In the genomic region with DNA sequence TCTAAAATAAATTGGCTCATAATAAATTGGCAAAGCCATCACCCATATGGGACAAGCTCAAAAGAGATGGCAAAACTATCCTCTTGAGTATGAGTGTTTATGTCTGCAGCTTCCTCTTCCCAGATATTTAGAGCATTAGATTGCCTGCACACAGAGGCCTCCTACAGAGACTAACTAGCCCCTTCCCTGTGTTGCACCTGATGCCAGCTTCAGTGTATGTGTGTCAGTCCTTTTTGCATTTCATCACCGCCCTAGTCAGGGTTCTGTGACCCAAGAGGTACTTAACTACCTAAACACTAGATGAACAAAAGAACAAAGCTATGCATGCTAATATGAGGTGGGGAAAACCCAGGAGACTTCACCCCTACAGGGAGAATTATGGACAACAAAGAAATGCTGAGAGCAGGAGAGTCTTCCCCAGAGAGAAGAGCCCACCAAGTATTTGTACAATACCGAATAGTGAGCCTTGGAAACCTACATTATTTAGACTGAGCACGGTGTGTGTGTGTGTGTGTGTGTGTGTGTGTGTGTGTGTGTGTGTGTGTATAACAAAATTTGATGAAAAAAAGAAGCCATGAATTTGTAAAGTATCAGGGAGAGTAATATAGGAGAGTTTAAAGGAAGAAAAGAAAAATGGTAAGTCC, we compare ENCODE assay signal across 27 mouse cellular contexts.
DNase-seq lines count a peak whose midpoint lies in the region; ATAC-seq lines count a peak whose summit lies in the region.
"Had no signal": no experiment of that assay in that cellular context is flagged by ENCODE, and none has a peak within 500 bp of the region (broad histone marks: within the 10 kb centered on the region; RNA-seq: fewer than 3 reads in every experiment).

No protein-coding gene starts in this region.

- ATAC-seq in forebrain, embryonic 11.5 days (replicated peaks; ENCODE audit: low FRiP score): peak; percentile 55; the same call in 1 of the 2 replicates
- ATAC-seq in forebrain, embryonic 15.5 days (replicated peaks): no peak
- ATAC-seq in hindbrain, embryonic 13.5 days (ENCODE audit: low FRiP score): peak; percentile 61; the same call in 1 of the 2 replicates
- ATAC-seq in hindbrain, embryonic 16.5 days: no peak
- ATAC-seq in neural tube, embryonic 11.5 days (ENCODE audit: insufficient read depth, low FRiP score, low TSS enrichment): 0 out of 2 replicates have a peak, but pooled peaks have one; percentile 31
- ATAC-seq: forebrain, postnatal 0 days had no signal

- no peaks in the 10 kb centered on the region for H3K27me3 ChIP-seq in forebrain, embryonic 11.5 days (ENCODE audit: control insufficient read depth, insufficient read depth, low read length)
- H3K27me3 ChIP-seq in forebrain, embryonic 15.5 days: no peaks in the 10 kb centered on the region
- H3K27me3 ChIP-seq in hindbrain, embryonic 13.5 days: no peaks in the 10 kb centered on the region
- H3K27me3 ChIP-seq in hindbrain, embryonic 16.5 days (replicated peaks; ENCODE audit: control insufficient read depth, insufficient read depth, low read length): no peaks in the 10 kb centered on the region
- no peaks in the 10 kb centered on the region for H3K27me3 ChIP-seq in neural tube, embryonic 11.5 days (ENCODE audit: control insufficient read depth, insufficient read depth, low read length)
- H3K27me3 ChIP-seq: CH12.LX; kidney, embryonic 15.5 days; limb, embryonic 12.5 days; liver, embryonic 15.5 days had no signal

- no peak overlapping the region for H3K4me2 ChIP-seq in forebrain, embryonic 11.5 days (ENCODE audit: low read depth, low read length, severe bottlenecking)
- H3K4me2 ChIP-seq in forebrain, embryonic 15.5 days (replicated peaks): no peak overlapping the region
- no peak overlapping the region for H3K4me2 ChIP-seq in hindbrain, embryonic 13.5 days
- no peak overlapping the region for H3K4me2 ChIP-seq in hindbrain, embryonic 16.5 days (ENCODE audit: low read length)
- no peak overlapping the region for H3K4me2 ChIP-seq in neural tube, embryonic 11.5 days (ENCODE audit: low read depth)
- H3K4me2 ChIP-seq: hindbrain, embryonic 14.5 days; kidney, embryonic 15.5 days; limb, embryonic 12.5 days; liver, embryonic 15.5 days; lung, embryonic 14.5 days had no signal

- H3K9ac ChIP-seq in forebrain, embryonic 11.5 days (ENCODE audit: low read length): no peak overlapping the region
- H3K9ac ChIP-seq in forebrain, embryonic 15.5 days (replicated peaks): no peak overlapping the region
- no peak overlapping the region for H3K9ac ChIP-seq in hindbrain, embryonic 13.5 days
- H3K9ac ChIP-seq in hindbrain, embryonic 16.5 days (ENCODE audit: low read depth, low read length): no peak overlapping the region
- no peak overlapping the region for H3K9ac ChIP-seq in neural tube, embryonic 11.5 days (ENCODE audit: low read length)
- H3K9ac ChIP-seq: forebrain, postnatal 0 days; hindbrain, embryonic 14.5 days; kidney, embryonic 15.5 days; limb, embryonic 12.5 days; liver, embryonic 15.5 days; lung, embryonic 14.5 days had no signal

- H3K4me1 ChIP-seq in forebrain, embryonic 11.5 days (replicated peaks; ENCODE audit: control insufficient read depth, insufficient read depth, low read length): no peaks in the 10 kb centered on the region
- H3K4me1 ChIP-seq in forebrain, embryonic 15.5 days: no peaks in the 10 kb centered on the region
- H3K4me1 ChIP-seq in hindbrain, embryonic 13.5 days (replicated peaks): no peaks in the 10 kb centered on the region
- H3K4me1 ChIP-seq in hindbrain, embryonic 16.5 days (ENCODE audit: control insufficient read depth, insufficient read depth, low read depth, low read length): no peaks in the 10 kb centered on the region
- H3K4me1 ChIP-seq in neural tube, embryonic 11.5 days (ENCODE audit: control insufficient read depth, insufficient read depth, low read length): no peaks in the 10 kb centered on the region
- H3K4me1 ChIP-seq: limb, embryonic 12.5 days; liver, embryonic 15.5 days had no signal

- no peak overlapping the region for H3K4me3 ChIP-seq in forebrain, embryonic 11.5 days (ENCODE audit: low read depth, low read length)
- H3K4me3 ChIP-seq in forebrain, embryonic 15.5 days: no peak overlapping the region
- H3K4me3 ChIP-seq in hindbrain, embryonic 13.5 days: no peak overlapping the region
- H3K4me3 ChIP-seq in hindbrain, embryonic 16.5 days (ENCODE audit: low read length): no peak overlapping the region
- H3K4me3 ChIP-seq in neural tube, embryonic 11.5 days (ENCODE audit: low read depth, low read length): no peak overlapping the region
- H3K4me3 ChIP-seq: erythroblast, embryonic 14.5 days; kidney, embryonic 15.5 days; left cerebral cortex, adult 2 months; limb, embryonic 12.5 days; liver, embryonic 15.5 days; myocyte had no signal

- DNase-seq in forebrain, embryonic 11.5 days (ENCODE audit: low spot score): no peak
- no peak for DNase-seq in neural tube, embryonic 11.5 days (ENCODE audit: low spot score)
- DNase-seq in neural tube, embryonic 10.5 days (ENCODE audit: extremely low spot score, low spot score): no peak
- peak; percentile 2 for DNase-seq in ZHBTc4 (ENCODE audit: low read depth, low spot score)
- no peak for DNase-seq in heart, adult 9 months (ENCODE audit: low spot score in 2 of 2)
- DNase-seq: adrenal gland, postnatal 14 days; cerebellum, adult 18-20 months; cerebellum, postnatal 14 days; forebrain, postnatal 0 days; gastrocnemius, postnatal 10 days; heart, postnatal 14 days; kidney, adult 18-20 months; kidney, postnatal 25 days; lung, embryonic 14.5 days; lung, postnatal 14 days had no signal

- no peak overlapping the region for H3K27ac ChIP-seq in forebrain, embryonic 11.5 days (ENCODE audit: low read depth, low read length)
- no peak overlapping the region for H3K27ac ChIP-seq in forebrain, embryonic 15.5 days (replicated peaks)
- no peak overlapping the region for H3K27ac ChIP-seq in hindbrain, embryonic 13.5 days
- no peak overlapping the region for H3K27ac ChIP-seq in hindbrain, embryonic 16.5 days (ENCODE audit: low read depth, low read length)
- no peak overlapping the region for H3K27ac ChIP-seq in neural tube, embryonic 11.5 days (ENCODE audit: low read depth, low read length)
- H3K27ac ChIP-seq: hindbrain, embryonic 14.5 days; kidney, embryonic 15.5 days; left cerebral cortex, adult 2 months; limb, embryonic 12.5 days; liver, embryonic 15.5 days had no signal

- no peaks in the 10 kb centered on the region for H3K36me3 ChIP-seq in forebrain, embryonic 11.5 days (ENCODE audit: control insufficient read depth, insufficient read depth, low read length)
- no peaks in the 10 kb centered on the region for H3K36me3 ChIP-seq in forebrain, embryonic 15.5 days
- H3K36me3 ChIP-seq in hindbrain, embryonic 13.5 days: no peaks in the 10 kb centered on the region
- H3K36me3 ChIP-seq in hindbrain, embryonic 16.5 days (ENCODE audit: control insufficient read depth, insufficient read depth, low read length): no peaks in the 10 kb centered on the region
- H3K36me3 ChIP-seq in neural tube, embryonic 11.5 days (ENCODE audit: control insufficient read depth, insufficient read depth, low read length): no peaks in the 10 kb centered on the region
- H3K36me3 ChIP-seq: G1E; kidney, embryonic 15.5 days; limb, embryonic 12.5 days; liver, embryonic 15.5 days had no signal

- H3K9me3 ChIP-seq in forebrain, embryonic 11.5 days (ENCODE audit: control insufficient read depth, low read length): no peaks in the 10 kb centered on the region
- no peaks in the 10 kb centered on the region for H3K9me3 ChIP-seq in forebrain, embryonic 15.5 days
- H3K9me3 ChIP-seq in hindbrain, embryonic 13.5 days: no peaks in the 10 kb centered on the region
- H3K9me3 ChIP-seq in hindbrain, embryonic 16.5 days (ENCODE audit: control insufficient read depth, low read length): no peaks in the 10 kb centered on the region
- H3K9me3 ChIP-seq in neural tube, embryonic 11.5 days (ENCODE audit: control insufficient read depth, low read length): no peaks in the 10 kb centered on the region
- H3K9me3 ChIP-seq: kidney, embryonic 15.5 days; limb, embryonic 12.5 days; liver, embryonic 15.5 days had no signal

- 84% methylated on average over 3 of the region's 3 CpGs for WGBS in forebrain, embryonic 11.5 days
- WGBS in forebrain, embryonic 15.5 days: 68% methylated on average over 3 of the region's 3 CpGs
- WGBS in hindbrain, embryonic 13.5 days: 60% methylated on average over 3 of the region's 3 CpGs
- 69% methylated on average over 3 of the region's 3 CpGs for WGBS in hindbrain, embryonic 16.5 days
- 71% methylated on average over 3 of the region's 3 CpGs for WGBS in neural tube, embryonic 11.5 days

Comparison
In these comparisons a context has a peak if more than half of its experiments do, and no peak if none do; other contexts are left out.
1. ATAC-seq: peak in forebrain, embryonic 11.5 days (single experiment), hindbrain, embryonic 13.5 days (single experiment) and neural tube, embryonic 11.5 days (single experiment); none in forebrain, embryonic 15.5 days (single experiment) and hindbrain, embryonic 16.5 days (single experiment).